Mouse (Mus musculus): ENCODE results near the gene Asl.
"Not testable (repeated sequence)": the region's sequence is repeated elsewhere in the genome, so short reads cannot be mapped to it uniquely, and the experiment has no call there.

Asl gene

DNA sequence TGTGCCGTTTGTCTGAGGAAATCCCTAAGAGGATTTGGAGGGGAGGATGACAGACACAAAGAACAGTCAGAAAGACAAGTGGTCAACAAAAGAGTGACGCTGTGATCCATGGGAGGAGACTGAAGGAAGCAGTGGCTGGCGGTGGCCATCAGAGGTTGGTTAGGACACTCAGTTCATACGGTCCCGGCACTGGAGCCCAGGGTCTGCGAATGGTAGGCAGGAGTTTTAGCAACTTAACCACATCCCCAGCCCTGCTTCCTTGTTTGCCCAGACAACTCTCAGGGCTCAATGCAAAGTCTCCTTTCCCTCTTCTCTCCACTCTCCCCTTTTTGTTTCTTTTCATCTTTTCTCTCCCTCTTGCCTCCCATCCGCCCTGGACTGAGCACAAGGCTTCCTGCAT is 17.1 kb upstream of the Asl start:
- no peak for DNase-seq (ENCODE audit: low spot score)

DNA sequence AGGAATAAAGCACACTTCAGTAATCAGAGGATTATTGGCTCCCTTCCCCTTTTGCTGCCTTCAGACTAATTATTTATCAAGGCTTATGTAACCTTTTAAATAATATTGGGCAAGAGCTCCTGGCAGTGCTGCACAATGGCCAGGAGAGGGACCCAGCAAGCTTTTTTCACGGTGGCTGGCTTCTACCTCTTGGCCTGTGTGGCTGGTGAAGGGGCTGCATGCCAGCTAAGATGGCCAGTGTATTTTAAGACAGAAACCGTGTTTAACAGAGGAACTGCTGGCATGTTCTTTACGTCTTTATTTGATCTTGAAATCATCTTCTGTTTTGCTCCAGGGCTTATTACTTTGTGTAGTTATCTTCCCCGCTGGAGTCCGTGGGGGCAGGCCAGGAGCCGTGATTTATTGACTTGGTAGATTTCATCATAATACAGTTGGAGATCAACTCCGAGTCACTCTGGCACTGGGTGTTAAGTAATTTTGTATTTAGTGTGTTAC is 15.2 kb upstream of the Asl start:
- DNase-seq (ENCODE audit: low spot score) = peak; percentile 36

GRCm38 (mm10) chr5:130043741-130044140 is 14.7 kb upstream of the Asl start:
- DNase-seq (ENCODE audit: low spot score) = no peak

DNA sequence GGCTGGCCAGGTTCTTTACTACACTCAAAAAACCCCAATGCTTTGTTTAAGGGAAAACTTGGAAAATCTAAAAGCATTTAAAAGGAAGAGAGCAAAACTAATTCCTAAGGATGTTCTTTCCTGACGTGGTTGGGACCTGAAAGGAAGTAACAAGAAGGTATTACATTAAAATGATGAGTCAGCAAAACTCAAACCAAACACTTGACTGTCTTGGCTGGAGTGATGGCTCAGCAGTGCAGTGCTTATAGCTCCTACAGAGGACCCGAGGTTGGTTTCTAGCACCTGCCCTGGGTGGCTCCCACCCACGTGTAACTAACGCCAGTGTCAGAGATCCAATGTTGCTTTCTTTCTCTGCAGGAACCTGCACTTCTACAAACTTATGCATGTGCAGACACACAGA is 12.2 kb upstream of the Asl start:
- no peak for DNase-seq (ENCODE audit: low spot score)

- no peak for DNase-seq (ENCODE audit: low spot score)
Measured at GRCm38 (mm10) chr5:130040797-130041196, 11.8 kb upstream of the Asl start.

DNA sequence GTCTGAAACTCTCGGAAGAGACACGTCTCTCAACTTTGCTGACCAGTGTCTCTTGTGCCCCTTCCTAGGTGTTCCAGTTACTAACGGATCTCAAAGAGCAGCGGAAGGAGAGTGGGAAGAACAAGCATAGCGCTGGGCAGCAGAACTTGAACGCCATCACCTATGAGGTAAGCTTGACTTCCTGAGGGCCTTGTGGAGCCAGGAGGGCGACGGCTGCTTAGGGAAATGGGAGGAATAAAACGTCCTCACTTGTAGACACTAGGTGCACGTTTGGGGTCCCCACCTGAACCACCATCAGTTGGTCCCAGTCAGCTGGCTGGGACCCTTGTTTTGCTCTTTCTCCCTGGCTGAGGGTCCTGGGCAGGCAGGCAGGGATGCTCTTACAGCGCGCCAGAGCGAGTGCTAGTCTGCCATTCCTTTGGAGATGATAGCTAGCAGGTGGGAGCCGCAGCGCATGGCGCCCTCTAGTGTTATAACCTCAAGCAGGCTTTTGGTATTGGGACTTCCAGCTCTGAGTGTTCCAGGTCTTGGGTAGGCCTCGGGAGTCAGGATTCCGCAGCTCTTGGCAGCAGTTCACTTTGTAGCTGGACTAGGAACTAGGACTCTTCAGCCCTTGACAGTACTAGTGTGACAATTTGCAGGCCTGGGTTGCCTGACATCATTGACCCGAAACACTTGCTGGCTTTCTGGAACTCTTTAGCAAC is 8.9 kb upstream of the Asl start:
- peak; percentile 49 for DNase-seq (ENCODE audit: low spot score)

GRCm38 (mm10) chr5:130036300-130036699 is 7.3 kb upstream of the Asl start:
- DNase-seq (ENCODE audit: low spot score) = not testable (repeated sequence)

GRCm38 (mm10) chr5:130033869-130034268 is 4.8 kb upstream of the Asl start:
- no peak for DNase-seq (ENCODE audit: low spot score)

- DNase-seq (ENCODE audit: low spot score) = no peak
Measured at GRCm38 (mm10) chr5:130031410-130032390, 2.7 kb upstream of the Asl start.

DNA sequence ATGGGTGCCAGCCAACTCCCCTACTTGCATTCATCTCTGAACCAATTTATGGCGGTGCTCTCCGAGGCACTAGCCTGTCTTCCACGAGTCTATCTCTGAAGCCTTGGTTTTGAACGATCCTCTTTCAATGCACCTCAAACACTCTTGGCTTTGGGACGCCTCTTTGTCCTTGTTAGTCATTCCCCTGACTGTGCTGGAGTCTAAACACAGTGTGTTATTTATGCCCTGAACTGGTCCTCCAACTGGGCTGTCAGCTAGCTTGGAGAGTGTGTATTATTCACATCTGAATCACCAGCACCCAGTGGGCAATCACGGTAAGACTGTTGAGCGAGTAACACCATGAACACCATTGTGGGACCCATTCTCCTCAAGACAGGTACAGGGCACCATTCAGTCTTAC is 1.4 kb downstream of the Asl start:
- DNase-seq (ENCODE audit: low spot score) = no peak

DNA sequence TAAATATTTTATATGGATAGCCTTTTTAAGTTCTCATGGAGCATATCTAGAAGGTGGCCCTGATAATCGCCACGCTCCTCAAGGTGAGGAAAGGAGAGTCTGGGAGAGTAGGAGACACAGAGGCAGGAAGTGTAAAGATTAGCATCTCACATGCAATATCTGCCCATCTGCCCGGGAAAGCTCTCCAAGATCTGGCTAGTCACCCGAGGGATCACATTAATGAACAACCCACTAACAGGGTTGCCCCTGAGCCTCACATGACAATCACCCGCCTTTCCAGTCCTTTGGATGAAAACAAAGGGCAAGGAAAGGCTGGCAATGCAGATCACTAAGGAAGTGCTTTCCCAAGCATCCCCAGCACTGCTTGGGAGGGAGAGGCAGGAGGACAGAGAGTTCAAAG is 1.9 kb downstream of the Asl start:
- DNase-seq (ENCODE audit: low spot score) = no peak

DNA sequence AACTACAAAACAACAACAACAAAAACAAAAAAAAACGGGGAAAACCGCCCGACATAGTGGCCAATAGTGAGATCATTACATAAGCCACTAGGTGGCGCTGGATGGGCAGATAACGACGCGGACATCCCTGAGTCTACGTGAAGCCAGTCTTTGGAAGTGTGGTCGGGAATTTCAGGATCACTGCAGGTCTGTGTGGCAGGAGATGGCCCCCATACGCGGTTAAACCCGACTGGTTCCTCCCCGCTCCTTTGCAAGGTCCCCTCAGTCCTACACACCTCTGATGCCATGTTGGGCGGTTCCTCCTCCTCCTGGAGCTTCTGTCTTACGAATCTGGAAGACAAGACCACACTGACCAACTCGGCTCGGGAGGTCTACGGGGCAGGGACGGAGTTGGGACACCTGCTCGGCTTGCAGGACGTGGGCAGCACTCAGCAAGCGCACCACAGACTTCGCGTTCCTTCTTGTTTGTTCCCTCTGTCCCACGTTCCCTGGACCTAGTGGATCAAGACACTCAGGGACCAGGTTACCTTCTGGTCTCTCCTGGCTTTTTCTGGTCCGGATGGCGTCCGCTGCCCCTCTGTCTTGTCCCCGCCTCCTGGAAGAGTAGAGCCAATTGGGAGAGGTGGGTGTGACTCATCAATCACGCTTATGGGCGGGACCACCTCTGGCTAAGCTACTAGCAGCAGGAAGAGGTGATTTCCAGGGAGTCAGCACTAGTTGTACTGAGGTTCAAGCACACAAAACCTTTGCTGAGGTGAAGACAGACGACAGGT is 5.1 kb downstream of the Asl start:
- peak; percentile 65 for DNase-seq (ENCODE audit: low spot score)

- no peak for DNase-seq (ENCODE audit: low spot score)
Measured at GRCm38 (mm10) chr5:130023067-130023766, 5.8 kb downstream of the Asl start.

DNA sequence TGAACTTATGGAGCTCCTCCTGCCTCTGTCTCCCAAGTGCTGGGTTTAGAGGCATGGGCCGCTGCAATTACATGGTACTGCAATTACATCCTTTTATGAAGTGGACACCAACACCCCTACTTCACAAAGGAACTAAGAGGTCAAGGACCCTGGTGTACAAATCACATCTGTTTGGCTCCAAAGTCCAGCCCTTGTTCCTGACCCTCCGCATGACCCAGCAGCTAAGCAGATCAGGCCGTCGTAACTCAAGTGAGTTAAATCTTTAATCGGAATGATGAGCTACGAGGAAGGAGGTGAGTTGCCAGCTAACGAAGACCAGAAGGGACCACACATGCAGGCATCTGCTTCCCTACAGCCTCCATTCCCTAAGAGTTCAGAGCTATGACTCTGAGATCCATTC is 6.7 kb downstream of the Asl start:
- no peak for DNase-seq (ENCODE audit: low spot score)

DNA sequence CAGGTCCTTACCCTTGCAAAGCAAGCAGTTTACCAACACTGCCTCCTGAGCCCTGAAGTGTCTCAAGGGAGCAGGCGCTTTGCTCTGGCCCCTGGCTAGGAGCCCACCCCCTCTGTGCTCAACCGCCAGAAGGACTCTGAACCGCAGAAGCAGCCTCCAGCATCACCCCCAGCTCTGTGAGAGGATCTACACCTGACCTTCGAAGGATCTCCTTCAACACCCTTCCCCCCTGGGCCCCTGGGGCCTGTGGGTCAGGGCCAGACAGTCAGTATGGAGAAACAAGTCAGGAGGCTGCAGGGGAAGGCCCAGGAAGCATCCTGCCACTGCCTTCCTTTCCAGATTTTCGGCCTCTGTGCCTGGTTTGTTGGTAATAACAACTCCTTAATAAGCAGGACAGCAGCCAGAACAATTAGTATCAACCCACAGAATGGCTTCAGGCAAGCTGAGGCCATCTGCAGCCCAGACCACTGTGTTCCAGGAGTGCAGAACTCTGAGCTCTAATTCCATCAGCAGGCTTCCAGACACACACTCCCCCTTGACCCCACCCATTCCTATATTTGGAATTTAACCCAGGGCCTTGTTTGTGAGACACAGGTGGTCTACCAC is 7.6 kb downstream of the Asl start:
- DNase-seq (ENCODE audit: low spot score) = no peak

- DNase-seq (ENCODE audit: low spot score) = no peak
Measured at GRCm38 (mm10) chr5:130019461-130019860, 9.6 kb downstream of the Asl start.

DNA sequence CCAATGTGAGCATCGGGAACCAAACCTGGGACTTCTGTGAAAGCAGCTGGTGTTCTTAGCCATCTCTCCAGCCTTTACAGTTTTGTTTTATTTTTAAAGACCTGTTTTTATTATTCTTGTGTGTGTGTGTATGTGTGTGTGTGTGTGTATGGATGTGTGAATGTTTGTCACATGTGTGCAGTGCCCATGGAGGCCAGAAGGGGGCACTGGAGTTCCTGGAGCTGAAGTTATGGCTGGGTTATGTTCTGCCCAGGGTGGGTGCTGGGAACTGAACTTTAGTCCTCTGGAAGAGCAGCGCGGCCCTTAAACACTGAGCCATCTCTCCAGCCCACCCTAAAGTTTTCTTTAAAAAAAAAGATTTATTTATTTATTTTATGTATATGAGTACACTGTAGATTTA is 13.9 kb downstream of the Asl start:
- no peak for DNase-seq (ENCODE audit: low spot score)

- DNase-seq (ENCODE audit: low spot score) = no peak
Measured at GRCm38 (mm10) chr5:130010961-130011360, 18.1 kb downstream of the Asl start.

- no peak for DNase-seq (ENCODE audit: low spot score)
Measured at GRCm38 (mm10) chr5:130009784-130010183, 19.3 kb downstream of the Asl start.

GRCm38 (mm10) chr5:130008034-130008590 is 20.9 kb downstream of the Asl start:
- DNase-seq (ENCODE audit: low spot score) = no peak

GRCm38 (mm10) chr5:130007344-130007743 is 21.7 kb downstream of the Asl start:
- no peak for DNase-seq (ENCODE audit: low spot score)

Data from urinary bladder, postnatal 25 days (tissue).